Mouse (Mus musculus) cerebellum, adult (tissue): ENCODE data around the gene Gm45062.

Source experiments
- ATAC-seq: cut with Nextera tagmentation; 2 replicates; pipeline ENCODE4 v1.9.2; 2017; ENCODE audit warnings: mild to moderate bottlenecking, moderate library complexity, mixed read lengths; ENCODE audit not compliant: insufficient number of reproducible peaks, low FRiP score, low TSS enrichment

Gene Gm45062

GRCm38 (mm10) chr6:8409865-8410264, 150.6 kb downstream of the Gm45062 start:
- no peak for ATAC-seq

DNA sequence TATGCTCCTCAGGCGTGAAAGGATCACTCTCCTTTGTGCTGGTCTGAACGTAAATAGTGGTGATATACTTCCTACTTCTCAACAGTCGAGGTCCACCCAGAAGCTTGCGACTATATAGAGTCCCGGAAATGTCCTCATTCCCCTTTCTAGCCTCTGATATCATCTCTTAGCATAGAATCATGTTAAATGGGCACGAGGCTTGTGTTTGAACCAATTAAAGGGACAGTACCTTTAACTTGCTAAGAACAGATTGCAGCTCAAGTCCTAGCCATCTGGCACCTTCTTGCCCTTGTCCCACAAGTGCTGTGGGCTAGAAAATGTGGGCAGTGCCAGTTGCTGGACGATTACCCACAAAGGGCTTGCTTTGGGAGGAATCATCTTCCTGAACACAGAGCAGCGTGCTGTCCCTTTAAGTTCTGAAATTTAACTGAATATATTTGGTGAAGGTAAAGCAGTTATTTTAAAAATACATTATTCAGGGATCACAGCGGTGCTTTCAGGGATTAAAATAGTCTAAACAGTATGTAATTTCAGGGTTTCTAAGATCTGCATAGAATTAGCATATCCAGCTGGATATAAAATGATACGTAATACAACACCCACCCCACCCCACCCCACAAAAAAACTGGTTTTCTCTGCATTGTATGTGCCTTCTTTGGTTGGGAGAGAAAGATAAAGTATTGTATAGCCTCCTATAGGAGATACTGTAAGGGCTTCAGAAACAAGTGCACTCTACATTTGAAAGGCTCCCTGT, 153.8 kb downstream of the Gm45062 start:
- peak; percentile 92 for ATAC-seq

DNA sequence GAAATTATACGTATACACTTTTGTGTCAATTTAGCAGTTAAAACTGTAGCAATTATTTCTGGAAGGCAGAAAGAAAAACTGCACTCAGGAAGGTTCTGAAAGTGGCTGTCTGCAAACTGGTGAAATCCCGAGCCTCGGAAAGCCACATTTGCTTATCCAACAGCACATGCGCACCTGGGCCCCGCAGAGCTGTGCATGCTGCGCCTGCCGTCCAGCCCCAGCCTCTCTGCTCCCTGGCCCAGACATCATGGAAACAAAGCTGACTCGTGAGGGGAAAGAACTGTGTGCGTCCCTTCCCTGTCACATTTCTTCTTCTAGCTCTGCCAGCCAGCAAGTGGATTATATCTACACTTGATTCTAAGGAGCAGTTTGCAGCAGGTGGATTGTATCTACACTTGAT, 154.8 kb downstream of the Gm45062 start:
- peak; percentile 75 for ATAC-seq

- ATAC-seq = no peak
Measured at GRCm38 (mm10) chr6:8415823-8416222, 156.6 kb downstream of the Gm45062 start.

GRCm38 (mm10) chr6:8416802-8417569, 157.7 kb downstream of the Gm45062 start:
- no peak for ATAC-seq

DNA sequence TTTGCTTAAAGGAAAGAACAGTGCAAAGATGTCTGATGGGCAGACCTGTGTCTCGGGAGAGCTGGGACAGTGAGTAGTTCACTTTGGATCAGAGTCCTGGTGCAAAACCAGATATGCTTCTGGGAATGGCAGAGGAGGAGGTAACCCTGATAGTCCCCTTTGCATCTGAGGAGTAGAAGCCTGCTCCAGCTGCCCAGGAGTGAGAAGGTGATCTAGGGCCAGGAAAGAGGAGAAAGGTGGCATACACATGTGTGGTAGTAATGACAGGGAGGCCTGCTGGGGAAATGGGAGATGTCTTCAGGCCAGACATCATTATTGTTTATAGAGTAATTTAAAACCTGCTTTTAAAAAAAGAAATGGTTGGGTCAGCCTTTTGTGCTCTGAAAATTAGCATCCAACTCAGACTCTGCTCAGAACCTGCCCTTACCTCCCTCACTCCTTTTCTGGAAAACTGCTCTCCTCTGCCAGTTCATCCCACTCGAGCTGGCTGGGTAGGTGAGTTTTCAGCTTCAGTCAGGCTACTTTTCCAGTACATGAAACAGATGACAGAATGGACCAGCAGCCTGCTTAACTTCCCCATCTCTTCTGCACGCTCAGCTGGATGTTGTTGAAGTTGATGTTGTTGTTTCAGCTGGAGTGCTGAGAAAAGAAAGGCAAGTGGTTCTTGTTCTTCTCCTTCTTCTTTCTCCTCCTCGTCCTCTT, 160.4 kb downstream of the Gm45062 start:
- no peak for ATAC-seq

DNA sequence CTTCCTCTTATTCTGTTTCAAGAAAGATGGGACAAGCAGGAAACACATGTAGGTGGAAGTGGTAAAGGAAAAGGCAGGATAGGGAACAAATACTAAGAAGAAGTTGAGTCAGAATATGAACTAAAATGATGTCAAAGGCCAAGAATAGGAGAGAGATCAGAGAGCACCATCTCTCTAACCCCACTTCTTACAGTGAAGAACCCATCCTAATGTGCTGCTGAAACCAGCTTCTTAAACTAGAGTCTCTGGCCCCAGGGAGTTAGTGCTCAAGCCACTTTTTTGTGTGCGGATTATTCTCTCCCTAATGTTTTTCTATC, 160.9 kb downstream of the Gm45062 start:
- ATAC-seq = no peak

- ATAC-seq = no peak
Measured at GRCm38 (mm10) chr6:8421421-8421820, 162.2 kb downstream of the Gm45062 start.

- ATAC-seq = peak; percentile 46; the same call in 1 of the 2 replicates
Measured at GRCm38 (mm10) chr6:8421959-8422581, 162.8 kb downstream of the Gm45062 start.

DNA sequence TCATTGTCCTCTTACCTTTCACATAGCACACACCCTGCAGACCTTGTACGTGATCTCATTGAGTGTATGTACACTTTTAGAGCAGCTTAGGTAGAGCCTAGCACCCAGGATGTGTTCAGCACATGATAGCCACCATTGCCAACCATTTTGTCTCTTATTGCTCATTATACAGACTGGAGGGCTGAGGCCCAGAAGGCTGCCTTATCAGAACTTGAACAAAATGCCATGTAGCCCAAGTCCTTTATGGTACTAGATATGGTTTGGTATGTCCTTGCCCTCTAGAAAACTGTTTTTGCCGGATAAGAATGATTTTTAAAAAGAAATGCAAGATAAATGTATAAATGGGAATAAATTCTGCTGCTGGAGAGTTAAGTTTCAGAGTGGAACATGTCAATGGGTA, 163.9 kb downstream of the Gm45062 start:
- no peak for ATAC-seq

DNA sequence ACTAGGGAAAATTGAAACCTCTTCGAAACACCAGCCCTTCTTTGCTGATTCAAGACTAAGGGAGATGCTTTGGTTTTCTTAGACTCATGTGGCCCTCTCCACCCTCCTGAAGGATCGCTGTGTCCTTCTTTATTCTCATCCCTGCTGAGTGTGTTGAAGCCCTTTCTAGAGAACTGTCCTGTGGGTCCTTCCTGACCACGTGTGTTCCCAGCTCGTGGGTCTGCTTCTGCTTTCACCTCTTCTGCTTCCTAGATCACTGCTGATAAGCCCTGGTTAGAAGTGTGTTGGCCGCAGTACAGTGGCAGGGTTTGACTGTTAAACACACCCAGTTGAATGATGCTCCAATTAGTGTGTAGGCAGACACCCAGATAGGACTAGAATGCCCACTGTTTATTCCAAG, 168.4 kb downstream of the Gm45062 start:
- no peak for ATAC-seq

DNA sequence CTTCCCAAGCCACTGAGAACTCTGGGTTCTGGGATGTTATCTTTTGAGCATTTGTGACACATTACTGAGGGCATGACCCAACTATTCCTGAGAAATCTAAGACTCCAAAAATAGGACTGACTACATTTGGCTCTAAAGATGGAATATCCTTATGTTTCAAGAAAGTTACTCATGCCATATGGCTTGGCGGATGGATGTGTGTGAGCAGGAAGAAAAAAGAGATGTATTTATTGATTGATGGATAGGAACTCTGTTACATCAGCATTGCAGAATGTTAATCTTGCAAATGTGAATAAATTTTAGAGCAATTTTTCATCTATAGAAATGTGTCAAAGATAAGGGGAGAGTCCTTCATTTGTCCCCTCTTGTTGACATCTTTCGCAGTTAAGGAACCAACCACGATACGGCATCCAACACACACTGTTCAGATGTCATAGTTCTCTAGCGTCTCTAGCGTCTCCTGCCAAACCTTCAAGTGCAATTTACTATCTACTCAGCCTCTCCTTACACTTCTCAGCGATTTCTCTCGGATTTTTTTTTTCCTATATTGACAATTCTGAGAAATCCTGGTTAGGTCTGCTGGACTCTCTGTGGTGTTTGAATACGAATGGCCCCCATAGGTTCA, 171.5 kb downstream of the Gm45062 start:
- ATAC-seq = no peak

DNA sequence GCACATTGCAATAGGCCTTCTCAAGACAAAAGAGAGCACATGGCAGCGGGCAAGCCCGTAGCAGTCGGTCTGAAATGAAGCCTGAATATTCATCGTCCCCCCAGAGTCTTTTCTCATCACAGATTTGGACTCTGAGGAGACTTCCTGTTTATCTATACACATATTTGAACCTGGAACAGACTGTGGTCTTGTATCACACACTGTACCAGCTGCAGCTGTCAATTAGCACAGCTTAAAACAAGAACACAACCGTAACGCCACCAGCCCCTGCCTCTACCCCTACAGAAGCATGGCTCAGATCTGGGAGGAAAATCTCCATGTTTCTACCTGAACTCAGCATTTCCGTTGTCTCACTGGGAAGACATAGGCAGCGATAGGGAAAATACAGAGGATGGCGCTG, 173.9 kb downstream of the Gm45062 start:
- ATAC-seq = no peak

DNA sequence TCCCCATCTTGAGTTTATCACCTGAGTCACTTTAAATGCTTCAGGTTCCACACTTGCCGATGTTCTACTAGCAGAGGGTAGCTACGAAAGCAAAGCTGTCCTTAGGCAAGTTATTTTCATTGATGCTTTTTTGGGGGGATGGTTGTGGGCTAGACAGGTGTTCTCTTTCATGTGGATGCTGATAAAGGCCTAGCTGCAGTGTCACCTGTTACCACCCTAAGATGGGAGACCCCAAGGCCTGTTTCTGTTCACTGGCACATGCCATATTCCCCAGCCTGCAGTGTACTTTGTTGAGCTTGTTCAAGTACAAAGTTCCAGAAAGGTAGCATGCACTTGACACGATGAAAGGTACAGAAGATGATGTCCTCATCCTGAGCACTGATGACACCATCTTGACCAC, 178.7 kb downstream of the Gm45062 start:
- ATAC-seq = no peak

DNA sequence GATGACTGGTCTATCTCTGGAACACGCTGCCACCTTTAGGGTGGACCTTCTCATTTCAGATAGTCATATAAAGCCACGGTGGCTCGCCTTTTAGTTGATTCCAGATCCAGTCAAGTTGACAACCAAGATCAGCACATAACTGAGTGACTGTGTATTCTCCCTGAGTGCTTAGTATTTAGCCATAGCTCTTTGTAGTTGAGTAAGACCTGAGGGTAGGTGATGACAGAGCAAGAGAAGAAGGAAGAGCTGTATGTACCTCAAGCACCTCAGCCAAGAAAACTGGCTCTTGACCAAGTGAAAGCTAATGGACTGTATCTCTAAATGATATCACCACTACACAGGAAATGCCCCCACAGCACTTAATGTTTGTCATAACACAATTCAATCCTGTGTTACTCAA, 182.6 kb downstream of the Gm45062 start:
- ATAC-seq = no peak

DNA sequence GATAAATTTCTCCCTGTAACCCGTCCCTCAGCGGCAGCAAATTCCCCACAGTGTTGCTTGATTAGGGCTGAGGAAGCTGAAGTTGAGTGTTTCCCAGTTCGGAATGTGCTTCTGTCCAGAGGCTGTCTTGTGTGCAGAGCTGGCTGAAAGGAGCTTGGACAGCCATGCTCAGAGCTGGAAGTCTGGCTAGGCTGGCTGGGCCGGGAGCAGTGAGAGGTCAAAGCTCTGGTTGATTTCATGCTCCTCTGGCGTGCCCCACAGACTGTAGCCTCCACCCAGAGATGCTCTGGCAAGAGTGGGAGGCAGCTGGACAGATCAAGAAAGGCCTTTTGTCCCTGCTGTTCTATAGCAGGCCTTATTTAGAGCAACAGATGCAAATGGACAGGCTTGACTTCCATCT, 187.5 kb downstream of the Gm45062 start:
- no peak for ATAC-seq

- ATAC-seq = no peak
Measured at GRCm38 (mm10) chr6:8455599-8455998, 196.3 kb downstream of the Gm45062 start.

DNA sequence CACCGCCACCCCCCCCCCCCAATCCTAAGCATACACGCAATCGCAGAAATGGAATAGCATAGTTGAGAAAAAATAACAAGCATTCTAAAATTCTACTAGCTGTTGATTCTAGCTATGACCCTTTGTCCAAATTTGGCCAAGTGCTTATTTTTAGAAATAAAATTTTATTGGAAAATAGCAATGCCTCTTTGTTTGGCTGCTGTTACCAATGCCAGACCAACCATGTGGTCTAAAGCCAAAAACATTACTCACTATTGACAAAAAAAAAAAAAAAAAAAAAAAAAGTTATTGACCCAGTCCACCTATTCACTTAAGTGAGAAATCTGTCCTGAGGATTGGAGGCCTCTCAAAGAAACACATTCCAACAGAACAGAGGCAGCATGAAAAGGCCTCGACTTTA, 199.3 kb downstream of the Gm45062 start:
- no peak for ATAC-seq

DNA sequence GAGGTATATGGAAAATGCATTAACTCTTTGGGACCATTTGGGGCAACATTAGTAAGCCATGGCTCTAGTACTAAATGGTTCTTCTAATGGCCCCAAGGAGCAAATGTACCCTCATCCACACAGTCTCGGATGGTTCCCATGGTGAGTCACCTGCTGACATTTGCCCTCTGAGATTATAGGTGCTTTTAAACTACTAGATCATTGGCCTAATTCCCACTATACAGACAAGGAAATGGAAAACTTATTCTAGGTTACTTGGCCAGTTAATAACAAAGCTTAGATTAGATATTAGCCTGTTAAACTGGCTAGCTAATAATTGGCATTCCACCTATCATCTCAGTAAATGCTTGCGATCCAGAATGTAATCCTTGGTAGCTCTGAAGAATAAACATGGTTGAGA, 203.2 kb downstream of the Gm45062 start:
- ATAC-seq = no peak

DNA sequence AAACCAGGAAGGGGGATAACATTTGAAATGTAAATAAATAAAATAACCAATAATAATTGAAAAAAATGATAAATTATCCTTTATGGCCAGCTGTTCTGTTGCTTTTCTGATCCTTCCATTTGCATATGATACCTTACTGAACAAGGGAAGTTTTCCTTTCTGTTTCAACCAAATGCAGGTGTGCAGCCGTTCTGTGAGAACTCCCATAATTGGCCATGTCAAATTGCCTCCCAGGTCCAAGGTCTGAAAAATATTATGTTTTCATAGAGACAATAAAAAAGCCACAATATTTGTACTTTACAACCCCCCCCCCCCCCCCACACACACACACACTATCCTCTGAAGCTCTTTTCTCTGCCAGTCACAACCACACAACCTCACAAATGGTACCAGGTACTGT, 206.1 kb downstream of the Gm45062 start:
- no peak for ATAC-seq

DNA sequence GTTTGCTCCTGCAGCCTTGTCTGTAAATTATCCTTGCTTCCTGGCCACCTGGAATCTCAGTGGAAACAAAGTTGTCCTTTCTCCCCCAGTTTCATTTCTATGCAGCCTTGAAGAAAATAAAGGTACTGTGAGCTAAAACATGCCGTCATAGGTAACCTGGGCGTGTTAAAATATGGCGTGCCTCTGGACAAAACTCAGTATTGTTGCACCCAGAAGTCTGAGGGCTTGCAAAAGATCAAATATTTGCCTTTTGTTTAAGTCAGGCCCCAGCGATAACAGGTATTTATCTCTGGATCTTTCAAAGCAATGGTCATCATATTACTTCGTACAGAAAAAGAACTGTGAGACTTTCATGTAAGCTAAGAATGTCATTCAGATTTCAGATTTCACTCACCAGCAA, 206.7 kb downstream of the Gm45062 start:
- no peak for ATAC-seq
